Mouse (Mus musculus) bone marrow, adult 2 months (tissue): ENCODE data around the gene Dnaja3.

ENCODE experiments used
- CTCF ChIP-seq: fragments of 200-500 bp; IDR thresholded peaks from 2 replicates; pipeline ENCODE4 v1.5.1; 2011; ENCODE audit warnings: low read length, control low read depth; ENCODE audit not compliant: control insufficient read depth, insufficient read depth
- POLR2A ChIP-seq: fragments of 200-500 bp; IDR thresholded peaks from 2 replicates; pipeline ENCODE4 v1.6.1; 2011; ENCODE audit warnings: low read depth, mild to moderate bottlenecking, control low read depth, low read length, borderline replicate concordance; ENCODE audit not compliant: control insufficient read depth

DNA sequence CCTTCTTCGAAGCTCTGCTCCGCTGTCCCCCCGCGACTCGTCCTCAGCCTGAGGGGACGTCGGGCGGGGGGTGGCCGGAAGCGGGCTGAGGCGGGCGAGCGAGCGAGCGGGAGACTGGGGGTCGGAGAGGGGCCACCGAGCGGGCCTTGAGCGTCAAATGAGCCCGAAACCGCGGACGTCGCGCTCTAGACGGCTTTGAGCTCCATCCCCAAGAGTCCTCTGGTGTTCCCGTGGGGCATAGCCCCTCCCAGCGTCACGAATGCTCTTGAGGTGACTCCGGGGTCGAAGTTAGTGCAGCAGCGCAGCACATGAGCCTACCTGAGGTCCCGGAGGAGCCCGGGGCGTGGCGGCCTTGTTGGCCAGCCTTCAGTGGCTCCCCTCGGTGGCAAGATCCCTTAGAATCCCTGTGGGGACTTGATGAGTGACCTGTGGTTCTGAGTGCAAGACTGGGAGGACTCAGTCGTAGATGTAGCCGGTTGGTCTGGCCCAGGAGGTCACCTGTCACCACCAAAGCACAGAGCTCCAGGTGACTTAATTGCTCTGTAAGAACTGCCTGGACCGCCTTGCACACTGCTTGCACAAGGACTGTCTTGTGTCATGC is 86.8 kb downstream of the Dnaja3 start:
- TF ChIP-seq CTCF (no peak), POLR2A (no peak)
